In genomic region chr7:80453997-80454396, GRCm38 (mm10) we compare ENCODE assay signal across 22 mouse cellular contexts.
"Had no signal": no experiment of that assay in that cellular context is flagged by ENCODE, and none has a peak within 500 bp of the region (broad histone marks: within the 10 kb centered on the region; RNA-seq: fewer than 3 reads in every experiment).

No protein-coding gene starts in this region.

- H3K36me3 ChIP-seq: midbrain, embryonic 15.5 days; stomach, embryonic 15.5 days had no signal

- ATAC-seq: intestine, embryonic 15.5 days; midbrain, embryonic 15.5 days had no signal

- H3K4me3 ChIP-seq: intestine, embryonic 15.5 days; kidney, embryonic 15.5 days; layer of hippocampus, adult 2 months; left cerebral cortex, adult 2 months; lung, embryonic 15.5 days; midbrain, embryonic 12.5 days; midbrain, embryonic 15.5 days; neural tube, embryonic 12.5 days; neural tube, embryonic 15.5 days; stomach, embryonic 15.5 days had no signal

- H3K27me3 ChIP-seq: intestine, embryonic 15.5 days; kidney, embryonic 15.5 days; lung, embryonic 15.5 days; midbrain, embryonic 12.5 days; midbrain, embryonic 15.5 days; neural tube, embryonic 12.5 days; neural tube, embryonic 15.5 days; stomach, embryonic 15.5 days had no signal

- H3K9ac ChIP-seq: intestine, embryonic 15.5 days; kidney, embryonic 15.5 days; liver, embryonic 14.5 days; lung, embryonic 15.5 days; midbrain, embryonic 12.5 days; midbrain, embryonic 15.5 days; neural tube, embryonic 12.5 days; neural tube, embryonic 15.5 days; stomach, embryonic 15.5 days had no signal

- H3K9me3 ChIP-seq: intestine, embryonic 15.5 days; kidney, embryonic 15.5 days; lung, embryonic 15.5 days; midbrain, embryonic 12.5 days; midbrain, embryonic 15.5 days; neural tube, embryonic 12.5 days; neural tube, embryonic 15.5 days; stomach, embryonic 15.5 days had no signal

- DNase-seq: kidney, adult 11 months; kidney, adult 8-10 months; kidney, postnatal 10 days; kidney, postnatal 4 days; layer of hippocampus, postnatal 36 days; lung, adult 18-20 months; lung, postnatal 10 days; lung, postnatal 36 days; retina, postnatal 1 day; right cerebral cortex, postnatal 25 days; thymus, postnatal 36 days had no signal

- H3K4me2 ChIP-seq: intestine, embryonic 15.5 days; kidney, embryonic 15.5 days; lung, embryonic 15.5 days; midbrain, embryonic 12.5 days; midbrain, embryonic 15.5 days; neural tube, embryonic 12.5 days; neural tube, embryonic 15.5 days; stomach, embryonic 15.5 days had no signal

- H3K27ac ChIP-seq: intestine, embryonic 15.5 days; kidney, embryonic 15.5 days; layer of hippocampus, adult 2 months; left cerebral cortex, adult 2 months; liver, embryonic 14.5 days; lung, embryonic 15.5 days; midbrain, embryonic 12.5 days; midbrain, embryonic 15.5 days; neural tube, embryonic 12.5 days; neural tube, embryonic 15.5 days; stomach, embryonic 15.5 days had no signal

- H3K4me1 ChIP-seq: midbrain, embryonic 12.5 days; midbrain, embryonic 15.5 days; neural tube, embryonic 12.5 days; neural tube, embryonic 15.5 days had no signal
